ENCODE assay signal across 28 mouse cellular contexts in genomic region chr2:49108906-49109305, GRCm38 (mm10).
"Had no signal": no experiment of that assay in that cellular context is flagged by ENCODE, and none has a peak within 500 bp of the region (broad histone marks: within the 10 kb centered on the region; RNA-seq: fewer than 3 reads in every experiment).

No protein-coding gene starts in this region.

- H3K9me3 ChIP-seq: embryonic facial prominence, embryonic 10.5 days; embryonic facial prominence, embryonic 12.5 days; embryonic facial prominence, embryonic 13.5 days; embryonic facial prominence, embryonic 15.5 days; forebrain, embryonic 10.5 days; forebrain, embryonic 12.5 days; forebrain, embryonic 13.5 days; forebrain, embryonic 15.5 days had no signal

- ATAC-seq: forebrain, embryonic 13.5 days; forebrain, embryonic 14.5 days; forebrain, embryonic 15.5 days; forebrain, embryonic 16.5 days; forebrain, postnatal 0 days had no signal

- H3K4me3 ChIP-seq: embryonic facial prominence, embryonic 10.5 days; embryonic facial prominence, embryonic 12.5 days; embryonic facial prominence, embryonic 13.5 days; embryonic facial prominence, embryonic 15.5 days; erythroblast, embryonic 14.5 days; forebrain, embryonic 10.5 days; forebrain, embryonic 12.5 days; forebrain, embryonic 13.5 days; forebrain, embryonic 15.5 days; gastrocnemius, adult 2 months; heart, adult 2 months had no signal

- H3K36me3 ChIP-seq: embryonic facial prominence, embryonic 12.5 days; embryonic facial prominence, embryonic 15.5 days; forebrain, embryonic 15.5 days had no signal

- H3K27me3 ChIP-seq: embryonic facial prominence, embryonic 12.5 days; embryonic facial prominence, embryonic 13.5 days; embryonic facial prominence, embryonic 15.5 days; forebrain, embryonic 12.5 days; forebrain, embryonic 13.5 days; forebrain, embryonic 15.5 days had no signal

- DNase-seq: cerebellum, adult 8-10 months; cerebellum, adult 9-10 months; cerebellum, adult 9-11 months; cerebellum, postnatal 10 days; cerebellum, postnatal 14 days; cerebellum, postnatal 25 days; cerebellum, postnatal 36 days; embryo, embryonic 11 days; forebrain, postnatal 0 days; gastrocnemius, adult 2 months; gastrocnemius, postnatal 10 days; gastrocnemius, postnatal 14 days; gastrocnemius, postnatal 25 days; gastrocnemius, postnatal 36 days; heart, adult 11 months; heart, adult 18-20 months; heart, adult 2 months had no signal

- H3K4me1 ChIP-seq: embryonic facial prominence, embryonic 10.5 days; embryonic facial prominence, embryonic 12.5 days; embryonic facial prominence, embryonic 13.5 days; embryonic facial prominence, embryonic 15.5 days; forebrain, embryonic 10.5 days; forebrain, embryonic 12.5 days; forebrain, embryonic 13.5 days; forebrain, embryonic 15.5 days had no signal
